Mouse (Mus musculus): ENCODE results near the gene Vmn1r28. TPM values are rescaled to one million over a fixed set of nuclear protein-coding genes. Genes with fewer than 3 reads are reported as not detected.

Gene Vmn1r28
- total and polyA plus RNA-seq, 3 experiments, result not detected

GRCm38 (mm10) chr6:58301249-58301648, 39.4 kb downstream of the Vmn1r28 start, which contains the start of gene Vmn1r29:
Gene Vmn1r29, plus strand, starts transcription at chr6:58301549.
- H3K4me1 ChIP-seq (ENCODE audit: control insufficient read depth, insufficient read depth, low read length), result no peaks in the 10 kb centered on the region
- no peak within 1 kb of the TSS for H3K4me3 ChIP-seq
- no peak within 1 kb of the TSS for H3K27ac ChIP-seq
- TF ChIP-seq POLR2A (IDR thresholded peaks at IDR 0.05; ENCODE audit: insufficient read depth, low read depth, low read length) (no peak), CTCF (IDR thresholded peaks at IDR 0.05) (no peak), EP300 (IDR thresholded peaks at IDR 0.05; ENCODE audit: insufficient read depth, low read depth, low read length) (no peak)
- no peaks in the 10 kb centered on the region for H3K27me3 ChIP-seq (ENCODE audit: control insufficient read depth, insufficient read depth, low read length)
- H3K36me3 ChIP-seq (ENCODE audit: control insufficient read depth, insufficient read depth, low read length), result no peaks in the 10 kb centered on the region
- intact Hi-C loops (cut with DNase I), result no loop called here
- no peaks in the 10 kb centered on the region for H3K79me2 ChIP-seq (replicated peaks; ENCODE audit: control insufficient read depth, insufficient read depth, low read length)
- no peak within 1 kb of the TSS for H3K9ac ChIP-seq (ENCODE audit: low read depth, low read length)
- no peak for DNase-seq

Other genes with a start within 250 kb of the Vmn1r28 start
- not detected for gene Vmn1r26, start 246.9 kb upstream of the Vmn1r28 start, total RNA-seq (2021)
- not detected in 2 replicates for gene Vmn1r26, start 246.9 kb upstream of the Vmn1r28 start, polyA plus RNA-seq (2012; rRNA removed)
- not detected for gene Vmn1r27, start 43.2 kb upstream of the Vmn1r28 start, total RNA-seq (2021)
- not detected in 2 replicates for gene Vmn1r27, start 43.2 kb upstream of the Vmn1r28 start, polyA plus RNA-seq (2012; rRNA removed)
- not detected for gene Vmn1r29, start 39.5 kb downstream of the Vmn1r28 start, total RNA-seq (2021)
- not detected in 2 replicates for gene Vmn1r29, start 39.5 kb downstream of the Vmn1r28 start, polyA plus RNA-seq (2012; rRNA removed)
- gene Vmn1r30, start 181.3 kb downstream of the Vmn1r28 start, total RNA-seq (2021), result not detected
- not detected in 2 replicates for gene Vmn1r30, start 181.3 kb downstream of the Vmn1r28 start, polyA plus RNA-seq (2012; rRNA removed)
- not detected for gene Vmn1r31, start 213.3 kb downstream of the Vmn1r28 start, total RNA-seq (2021)
- not detected in 2 replicates for gene Vmn1r31, start 213.3 kb downstream of the Vmn1r28 start, polyA plus RNA-seq (2012; rRNA removed)